Mouse (Mus musculus) spleen, adult 2 months (tissue): ENCODE measurements around the gene Skil. TPM values are rescaled to one million over a fixed set of nuclear protein-coding genes. Genes with fewer than 3 reads are reported as not detected.
"Not testable (repeated sequence)": the region's sequence is repeated elsewhere in the genome, so short reads cannot be mapped to it uniquely, and the experiment has no call there.

Experiments
- DNase-seq, 2 experiments: peaks; one replicate each; pipeline versions ENCODE4 v3.0.0 to v3.0.0-alpha.2; 2012 to 2021; ENCODE audit warnings: low spot score in 2 of 2, low read depth in 1 of 2
- H3K27ac ChIP-seq: fragments of 200-500 bp; 2 replicates; pipeline ENCODE4 v1.5.1; 2012; ENCODE audit warnings: low read length, inconsistent platforms; ENCODE audit not compliant: insufficient read depth
- H3K27me3 ChIP-seq: fragments of 200-500 bp; 2 replicates; pipeline ENCODE4 v1.6.1; 2012; ENCODE audit warnings: mild to moderate bottlenecking, moderate library complexity, low read length, inconsistent platforms; ENCODE audit not compliant: control insufficient read depth, insufficient read depth
- H3K36me3 ChIP-seq: fragments of 200-500 bp; 2 replicates; pipeline ENCODE4 v1.6.1; 2012; ENCODE audit warnings: mild to moderate bottlenecking, low read length, inconsistent platforms; ENCODE audit not compliant: control insufficient read depth, insufficient read depth
- H3K4me1 ChIP-seq: fragments of 200-500 bp; 2 replicates; pipeline ENCODE4 v1.6.1; 2011; ENCODE audit warnings: inconsistent platforms; ENCODE audit not compliant: control insufficient read depth, insufficient read depth, insufficient read length
- H3K4me3 ChIP-seq: fragments of 200-500 bp; 2 replicates; pipeline ENCODE4 v1.5.1; 2011; ENCODE audit warnings: mild to moderate bottlenecking, inconsistent platforms; ENCODE audit not compliant: insufficient read depth, insufficient read length; ENCODE audit errors: extremely low read depth
- CTCF ChIP-seq: fragments of 200-500 bp; IDR thresholded peaks from 2 replicates; pipeline ENCODE4 v1.5.1; 2011; ENCODE audit warnings: mild to moderate bottlenecking, inconsistent platforms; ENCODE audit not compliant: insufficient read depth, insufficient read length, insufficient replicate concordance; ENCODE audit errors: extremely low read depth
- POLR2A ChIP-seq: fragments of 200-500 bp; IDR thresholded peaks from 2 replicates; pipeline ENCODE4 v1.6.1; 2011; ENCODE audit warnings: low read depth, low read length, inconsistent platforms
- WGBS: fragments of 180-500 bp; shearing (Covaris S2); methylation state at CpG from one replicate; pipeline ENCODE4 v1.1.7; 2018; 5-methylcytosine and 5-hydroxymethylcytosine counted together
- polyA plus RNA-seq: library from polyadenylated mRNA; depleted of rRNA; stranded (reverse); fragments of >200 nt; gene quantifications from 2 replicates; pipeline ENCODE4 v1.2.3, GENCODE M21; 2012

The Skil gene
- polyA plus RNA-seq, 1 experiment, result 4.7 TPM

- Histone ChIP-seq H3K36me3 (no peaks in the 10 kb centered on the region), H3K27ac (no peak overlapping the region), H3K27me3 (no peaks in the 10 kb centered on the region), H3K4me3 (no peak overlapping the region), H3K4me1 (no peaks in the 10 kb centered on the region)
- 56% methylated on average over 13 of the region's 13 CpGs for WGBS
- DNase-seq, result peak; percentile 61 to 62
- TF ChIP-seq CTCF, result peak; percentile 22; the same call in 1 of the 2 replicates
- no peak for TF ChIP-seq POLR2A
Observed at GRCm38 (mm10) chr3:31138454-31139424, 43.9 kb downstream of the Skil start.

- no peaks in the 10 kb centered on the region for H3K27me3 ChIP-seq
- TF ChIP-seq CTCF (no peak), POLR2A (no peak)
- no peak for DNase-seq
- WGBS, result 94% methylated on average over 4 of the region's 4 CpGs
- H3K4me1 ChIP-seq, result no peaks in the 10 kb centered on the region; the same call in 1 of the 2 replicates
- no peak overlapping the region for H3K4me3 ChIP-seq
- H3K36me3 ChIP-seq, result no peaks in the 10 kb centered on the region
- H3K27ac ChIP-seq, result no peak overlapping the region
Observed at GRCm38 (mm10) chr3:31141621-31142020, 46.8 kb downstream of the Skil start.

GRCm38 (mm10) chr3:31145222-31145621 lies 50.4 kb downstream of the Skil start:
- H3K4me1 ChIP-seq, result not testable (repeated sequence)
- 85% methylated on average over 11 of the region's 11 CpGs for WGBS

GRCm38 (mm10) chr3:31145641-31146290 lies 50.9 kb downstream of the Skil start:
- Histone ChIP-seq H3K27ac (no peak overlapping the region), H3K36me3 (no peaks in the 10 kb centered on the region), H3K4me3 (no peak overlapping the region), H3K27me3 (peaks cover 5% of the 10 kb centered on the region; the same call in 1 of the 2 replicates), H3K4me1 (peaks cover 4% of the 10 kb centered on the region)
- TF ChIP-seq POLR2A (no peak), CTCF (peak; percentile 76; the same call in 1 of the 2 replicates)
- peak; percentile 23 to 65 for DNase-seq
- 6% methylated on average over 14 of the region's 14 CpGs for WGBS

More at GRCm38 (mm10) chr3:31145222-31145621, 50.4 kb downstream of the Skil start:
- H3K4me3 ChIP-seq, H3K27me3 ChIP-seq, H3K36me3 ChIP-seq, H3K27ac ChIP-seq, DNase-seq: not testable (repeated sequence)

GRCm38 (mm10) chr3:31148595-31148994 lies 53.7 kb downstream of the Skil start:
- Histone ChIP-seq H3K27me3 (peaks cover 5% of the 10 kb centered on the region; the same call in 1 of the 2 replicates), H3K36me3 (no peaks in the 10 kb centered on the region), H3K4me1 (peaks cover 4% of the 10 kb centered on the region), H3K27ac (no peak overlapping the region), H3K4me3 (no peak overlapping the region)
- no peak for DNase-seq
- no peak for TF ChIP-seq POLR2A
- TF ChIP-seq CTCF, result no peak
- 85% methylated on average over 7 of the region's 7 CpGs for WGBS

- Histone ChIP-seq H3K27me3 (peaks cover 5% of the 10 kb centered on the region; the same call in 1 of the 2 replicates), H3K4me3 (no peak within 1 kb of the TSS), H3K4me1 (peaks cover 4% of the 10 kb centered on the region), H3K36me3 (no peaks in the 10 kb centered on the region), H3K27ac (no peak within 1 kb of the TSS)
- WGBS, result 2% methylated on average over 33 of the region's 33 CpGs
- no peak for DNase-seq
- TF ChIP-seq CTCF (no peak), POLR2A (no peak)
Observed at GRCm38 (mm10) chr3:31149706-31150105, 54.8 kb downstream of the Skil start, which contains the start of gene Cldn11. Gene Cldn11 (plus strand): TSS chr3:31149920.
